Mouse (Mus musculus) bone marrow macrophage, adult 2 months (primary cell): ENCODE results near the gene Phf21a. TPM values are rescaled to one million over a fixed set of nuclear protein-coding genes. Genes with fewer than 3 reads are reported as not detected.
"Not testable (repeated sequence)": the region's sequence is repeated elsewhere in the genome, so short reads cannot be mapped to it uniquely, and the experiment has no call there.

Source experiments
- H3K27ac ChIP-seq: 2 replicates; pipeline ENCODE4 v1.5.1; 2012; ENCODE audit warnings: low read depth, low read length; ENCODE audit not compliant: insufficient read depth
- H3K4me1 ChIP-seq: 2 replicates; pipeline ENCODE4 v1.6.1; 2012; ENCODE audit warnings: low read length; ENCODE audit not compliant: control insufficient read depth, insufficient read depth
- H3K4me3 ChIP-seq: 2 replicates; pipeline ENCODE4 v1.5.1; 2012; ENCODE audit warnings: mild to moderate bottlenecking, low read length, moderate library complexity; ENCODE audit not compliant: insufficient read depth
- CTCF ChIP-seq: IDR thresholded peaks from 2 replicates; pipeline ENCODE4 v1.5.1; 2012; ENCODE audit warnings: low read depth, mild to moderate bottlenecking, low read length, moderate library complexity
- POLR2A ChIP-seq: IDR thresholded peaks from 2 replicates; pipeline ENCODE4 v1.6.1; 2012; ENCODE audit warnings: mild to moderate bottlenecking, low read depth, low read length, borderline replicate concordance
- polyA plus RNA-seq: library from polyadenylated mRNA; stranded (reverse); fragments of >200 nt; gene quantifications from 2 replicates; pipeline ENCODE4 v1.2.4, GENCODE M21; 2012; ENCODE audit not compliant: missing spikeins, insufficient read depth, insufficient read length

Phf21a gene
- polyA plus RNA-seq, 1 experiment = 81.5 TPM

DNA sequence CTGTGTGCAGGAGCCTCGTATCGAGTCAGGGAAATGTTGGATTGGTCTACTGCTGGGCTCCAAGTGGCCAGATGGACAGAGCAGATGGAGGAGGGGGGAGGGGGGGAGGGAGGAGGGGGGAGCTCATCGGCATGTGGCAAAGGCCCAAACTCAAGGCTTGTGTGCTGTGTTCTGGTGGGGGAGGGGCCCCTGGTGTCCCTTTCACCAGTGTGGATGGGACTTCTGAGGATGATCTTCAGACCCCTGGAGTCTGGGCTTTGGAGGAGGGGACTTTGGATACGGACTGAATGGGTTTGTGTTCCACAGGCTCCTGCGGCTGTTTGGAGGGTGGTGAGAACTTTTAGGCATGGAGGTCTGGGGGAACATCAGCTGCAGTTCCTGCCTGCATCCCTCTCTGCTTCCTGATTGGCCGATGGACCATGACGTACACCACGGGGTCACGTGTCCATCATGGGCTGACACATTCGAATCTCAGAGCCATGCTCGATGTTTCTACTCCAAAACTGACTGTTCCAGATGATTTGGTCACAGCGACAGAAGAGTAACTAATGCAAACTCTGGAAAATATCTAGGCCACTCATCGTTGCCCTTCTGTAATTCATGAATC lies 16.7 kb upstream of the Phf21a start:
- no peaks in the 10 kb centered on the region for H3K4me1 ChIP-seq
- H3K4me3 ChIP-seq = no peak overlapping the region
- TF ChIP-seq CTCF (no peak), POLR2A (no peak)
- H3K27ac ChIP-seq = no peak overlapping the region

DNA sequence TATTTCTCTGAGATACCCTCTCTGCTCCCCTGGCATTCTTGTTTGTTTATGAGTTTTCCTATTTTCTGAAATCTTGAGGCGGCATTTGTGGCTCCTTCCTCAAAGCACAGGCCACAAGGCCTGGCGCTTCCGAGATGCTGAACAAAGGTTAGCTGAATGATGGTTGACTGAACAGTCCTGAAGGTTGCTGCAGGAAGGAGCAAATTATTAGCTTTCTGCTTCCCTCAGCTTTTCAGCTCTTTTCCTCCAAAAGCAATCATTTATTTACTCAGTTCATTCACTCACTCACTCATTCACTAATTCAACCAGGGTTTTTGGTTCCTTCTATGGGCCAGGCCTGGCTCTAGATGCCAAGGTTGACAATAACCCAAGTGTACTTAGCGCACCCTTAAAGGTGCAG lies 10.7 kb upstream of the Phf21a start:
- Histone ChIP-seq H3K4me1 (peaks cover 2% of the 10 kb centered on the region; the same call in 1 of the 2 replicates), H3K4me3 (no peak overlapping the region), H3K27ac (no peak overlapping the region)
- no peak for TF ChIP-seq CTCF

DNA sequence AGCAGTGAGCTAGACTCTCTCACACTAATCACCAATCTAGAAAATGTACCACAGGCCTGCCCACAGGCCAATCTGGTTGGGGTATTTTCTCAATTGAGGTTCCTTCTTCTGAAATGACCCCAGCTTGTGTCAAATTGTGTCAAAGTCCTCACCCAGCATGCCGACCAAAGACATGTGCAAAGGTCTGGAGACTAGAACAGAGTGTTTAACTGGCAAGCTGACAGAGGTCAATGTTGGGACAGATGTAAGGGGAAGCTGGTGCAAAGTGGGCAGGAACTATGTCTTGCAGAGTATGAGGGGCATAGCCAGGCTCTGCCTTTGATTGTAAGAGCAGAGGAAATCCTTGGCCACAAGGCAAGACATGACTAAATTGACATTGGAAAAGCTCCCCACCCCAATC lies 7.2 kb upstream of the Phf21a start:
- H3K4me3 ChIP-seq = no peak overlapping the region
- TF ChIP-seq CTCF = no peak
- H3K27ac ChIP-seq = no peak overlapping the region
- peaks cover 2% of the 10 kb centered on the region; the same call in 1 of the 2 replicates for H3K4me1 ChIP-seq

DNA sequence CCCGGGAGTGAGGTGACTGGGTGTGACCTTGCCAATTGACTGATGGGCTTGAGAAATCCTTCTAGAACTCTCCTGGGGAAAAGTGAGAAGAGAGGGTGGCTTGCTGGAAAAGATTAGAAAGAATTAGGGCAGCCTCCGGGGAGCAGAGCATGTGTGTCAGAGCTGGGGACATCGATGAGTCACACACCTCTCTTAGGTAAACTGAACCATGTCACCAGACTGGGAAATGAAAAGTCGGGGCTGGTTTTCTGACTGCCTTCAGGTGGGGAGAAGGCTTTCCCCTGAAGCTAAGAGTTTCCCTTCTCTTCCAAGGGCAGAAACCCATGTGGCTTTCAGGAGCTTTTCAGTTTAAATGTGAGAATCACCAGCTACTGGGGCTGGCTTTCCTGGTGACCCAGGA lies 5.9 kb upstream of the Phf21a start:
- H3K4me3 ChIP-seq = no peak overlapping the region
- H3K4me1 ChIP-seq = peaks cover 2% of the 10 kb centered on the region; the same call in 1 of the 2 replicates
- H3K27ac ChIP-seq = no peak overlapping the region
- no peak for TF ChIP-seq POLR2A
- TF ChIP-seq CTCF = no peak

DNA sequence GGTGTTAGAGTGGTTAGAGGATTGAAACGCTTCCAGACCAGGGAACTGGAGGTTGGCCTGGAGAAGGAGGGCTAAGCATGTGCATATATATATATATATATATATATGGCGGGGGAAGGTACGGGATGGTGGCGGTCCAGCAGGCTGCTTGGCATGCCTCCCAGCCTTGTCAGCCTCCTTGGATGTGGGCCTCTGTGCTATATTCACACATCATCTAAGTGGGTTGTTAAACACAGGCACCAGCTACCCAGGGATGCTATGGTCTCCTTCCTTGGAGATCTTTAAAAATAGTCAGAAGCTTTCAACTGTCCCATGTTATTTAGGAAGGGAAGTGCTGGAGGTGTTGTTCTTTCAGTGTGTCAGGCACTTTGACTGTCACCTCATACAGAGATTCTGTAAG lies 3.1 kb upstream of the Phf21a start:
- Histone ChIP-seq H3K27ac (no peak overlapping the region), H3K4me3 (no peak overlapping the region), H3K4me1 (peaks cover 2% of the 10 kb centered on the region; the same call in 1 of the 2 replicates)
- TF ChIP-seq POLR2A (no peak), CTCF (no peak)

DNA sequence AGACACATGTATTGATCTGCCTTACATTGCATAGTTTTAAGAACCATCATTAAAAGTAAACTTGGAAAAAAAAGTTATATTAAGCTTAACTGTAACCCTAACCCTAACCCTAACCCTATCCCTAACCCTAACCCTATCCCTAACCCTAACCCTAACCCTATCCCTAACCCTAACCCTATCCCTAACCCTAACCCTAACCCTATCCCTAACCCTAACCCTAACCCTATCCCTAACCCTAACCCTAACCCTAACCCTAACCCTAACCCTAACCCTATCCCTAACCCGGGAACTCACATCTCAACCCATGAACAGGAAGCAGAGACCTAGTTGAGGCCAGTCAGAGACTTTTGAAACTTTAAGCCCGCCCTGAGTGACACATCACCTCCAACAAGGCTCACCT lies 586 bp downstream of the Phf21a start:
- H3K27ac ChIP-seq, H3K4me1 ChIP-seq, H3K4me3 ChIP-seq: not testable (repeated sequence)

DNA sequence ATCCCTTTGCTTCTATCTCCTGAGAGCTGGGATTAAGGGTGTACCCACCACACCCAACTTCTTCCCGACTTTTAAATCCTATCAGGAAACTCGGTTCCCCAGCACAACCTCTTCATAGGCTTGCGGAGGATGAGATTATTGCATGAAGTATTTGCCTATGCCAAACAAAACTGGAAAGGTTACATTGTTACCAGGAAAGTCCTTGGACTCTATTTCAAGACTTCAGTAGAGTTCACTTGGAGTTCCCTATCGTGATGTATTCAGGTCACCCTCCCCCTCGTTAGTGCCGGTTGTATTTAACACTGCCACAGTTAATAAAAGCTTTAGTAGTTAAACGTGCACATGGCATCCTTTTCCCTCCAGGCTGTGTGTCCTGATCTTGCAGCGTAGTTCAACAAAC lies 1.2 kb downstream of the Phf21a start:
- TF ChIP-seq CTCF (no peak), POLR2A (no peak)
- no peaks in the 10 kb centered on the region for H3K4me1 ChIP-seq
- H3K4me3 ChIP-seq = no peak overlapping the region
- H3K27ac ChIP-seq = no peak overlapping the region

DNA sequence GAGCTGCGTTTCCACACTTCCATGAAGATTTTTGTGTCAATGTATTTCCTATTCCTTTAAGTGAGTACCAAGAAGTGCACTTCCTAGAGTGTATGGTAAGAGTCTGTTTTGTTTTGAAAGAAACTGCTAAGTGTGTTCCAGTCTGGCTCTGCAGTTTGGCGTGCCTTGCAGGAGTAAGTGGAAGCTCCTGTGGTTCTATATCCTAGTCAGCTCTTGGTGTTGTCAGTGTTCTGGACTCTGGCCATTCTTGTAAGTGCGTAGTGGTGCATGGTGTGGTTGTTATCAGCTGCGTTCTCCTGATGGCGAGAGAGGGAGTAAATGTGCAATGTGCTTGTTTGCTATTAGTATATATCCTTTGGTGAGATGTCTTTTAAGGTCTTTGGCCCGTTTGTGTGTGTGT lies 7.9 kb downstream of the Phf21a start:
- Histone ChIP-seq H3K27ac (no peak overlapping the region), H3K4me1 (no peaks in the 10 kb centered on the region), H3K4me3 (no peak overlapping the region)
- TF ChIP-seq POLR2A = no peak
- TF ChIP-seq CTCF = no peak

DNA sequence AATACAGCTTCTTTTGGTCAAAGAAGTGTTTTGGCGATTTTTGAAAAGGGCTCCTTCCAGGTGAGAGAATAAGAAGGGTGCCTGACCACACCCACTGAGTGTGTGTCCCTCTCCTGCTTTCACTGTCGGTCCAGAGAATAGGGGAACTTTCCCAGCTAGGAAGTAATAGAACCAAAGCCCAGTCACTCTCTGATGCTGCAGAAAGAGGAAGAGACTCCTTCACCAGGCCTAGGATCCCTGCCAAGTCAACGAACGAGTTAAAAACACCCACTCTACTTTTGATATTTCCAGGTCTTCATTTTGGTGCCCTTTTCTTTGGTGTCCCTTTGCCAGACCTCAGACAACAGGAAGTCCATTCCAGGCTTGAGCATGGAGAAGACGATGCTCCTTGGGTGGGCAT lies 31.6 kb downstream of the Phf21a start:
- Histone ChIP-seq H3K27ac (no peak overlapping the region), H3K4me1 (peaks cover 8% of the 10 kb centered on the region; the same call in 1 of the 2 replicates), H3K4me3 (no peak overlapping the region)
- TF ChIP-seq POLR2A (no peak), CTCF (no peak)

DNA sequence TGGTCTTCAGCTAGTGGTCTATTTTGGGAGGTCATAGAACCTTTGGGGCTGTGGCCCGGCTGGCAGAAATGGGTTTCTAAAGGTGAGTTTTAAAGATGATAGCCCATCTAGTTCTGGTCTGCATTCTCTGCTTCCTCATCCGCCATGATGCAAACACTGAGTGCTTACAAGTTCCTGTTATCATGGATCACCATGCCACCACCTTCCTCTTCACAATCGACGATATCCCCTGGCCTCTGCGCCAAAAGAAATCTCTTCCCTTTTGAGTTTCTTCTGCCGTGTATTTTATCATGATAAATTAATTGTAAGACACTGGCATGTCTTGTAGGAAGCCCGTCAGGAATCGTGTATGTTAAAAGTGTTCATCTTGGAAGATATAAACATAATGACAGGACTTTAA lies 32.4 kb downstream of the Phf21a start:
- no peak for TF ChIP-seq CTCF
- no peak for TF ChIP-seq POLR2A
- Histone ChIP-seq H3K4me3 (no peak overlapping the region), H3K27ac (no peak overlapping the region), H3K4me1 (peaks cover 8% of the 10 kb centered on the region; the same call in 1 of the 2 replicates)

DNA sequence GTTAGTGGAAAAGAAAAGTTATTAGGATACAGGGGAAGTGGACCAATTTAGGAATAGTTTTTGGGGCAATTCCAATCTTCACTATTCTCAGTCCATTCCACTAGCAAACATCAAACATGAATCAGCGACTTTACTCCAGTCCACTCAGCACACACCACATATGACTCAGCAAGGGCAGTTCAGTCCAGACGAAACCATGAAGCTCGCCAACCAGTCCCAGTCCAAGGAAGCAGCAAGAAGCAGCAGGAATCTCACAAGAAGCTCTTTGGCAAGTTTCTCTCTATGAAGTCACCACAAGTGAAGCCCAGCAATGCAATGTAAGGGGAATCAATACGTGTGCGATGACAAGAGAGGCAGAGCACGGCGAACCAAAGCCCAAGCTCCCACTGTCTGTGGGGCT lies 37.2 kb downstream of the Phf21a start:
- no peak for TF ChIP-seq CTCF
- no peak for TF ChIP-seq POLR2A

More for the DNA sequence above, 37.2 kb downstream of the Phf21a start:
- H3K4me1 ChIP-seq = 0 out of 2 replicates have a peak, but pooled peaks cover 4% of the 10 kb centered on the region
- H3K4me3 ChIP-seq = no peak overlapping the region
- no peak overlapping the region for H3K27ac ChIP-seq
